Mouse (Mus musculus): ENCODE results near the gene Ate1. TPM values are rescaled to one million over a fixed set of nuclear protein-coding genes. Genes with fewer than 3 reads are reported as not detected.

Gene Ate1
- polyA plus RNA-seq, 1 experiment from 2014 or later: 56.4 TPM

- Histone ChIP-seq H3K4me1 (peaks cover 25% of the 10 kb centered on the region), H3K9ac (no peak overlapping the region), H3K9me3 (peaks cover 4% of the 10 kb centered on the region; the same call in 1 of the 2 replicates), H3K4me3 (no peak overlapping the region), H3K4me2 (replicated peaks) (no peak overlapping the region), H3K27ac (no peak overlapping the region), H3K36me3 (no peaks in the 10 kb centered on the region), H3K27me3 (no peaks in the 10 kb centered on the region)
- ATAC-seq (ENCODE audit: low FRiP score, low read depth): no peak
- WGBS: 93% methylated on average over 10 of the region's 10 CpGs
These were observed 154.5 kb downstream of the Ate1 start for GRCm38 (mm10) chr7:130365711-130366110.

Other genes with a start within 250 kb of the Ate1 start
- 163 and 167 TPM in 2 replicates for gene Nsmce4a, start 52.7 kb upstream of the Ate1 start, polyA plus RNA-seq (2015; fragmentation: Nextera tagmentation; extraction: Ambion mirVana)
- 35.1 and 39.3 TPM in 2 replicates for gene Tacc2, start 57.1 kb upstream of the Ate1 start, polyA plus RNA-seq (2015; fragmentation: Nextera tagmentation; extraction: Ambion mirVana)

Data from limb, embryonic 13.5 days (tissue).